Mouse (Mus musculus) liver, embryonic 15.5 days (tissue): ENCODE measurements at regions not wholly inside any gene's neighbourhood (a gene's known extent, or its start where the extent isn't known, plus 50 kb on each side); places are given as distances from the start of the nearest gene placed in this dataset.

Experiments used
- ATAC-seq: fragments of 200-750 bp; cut with Nextera tagmentation; 2 replicates; pipeline ENCODE4 v1.8.0; 2017; ENCODE audit warnings: moderate number of reproducible peaks, mild to moderate bottlenecking, moderate library complexity; ENCODE audit not compliant: insufficient read depth
- H3K27ac ChIP-seq: fragments of 300-500 bp; sonication (generic); replicated peaks from 2 replicates; pipeline ENCODE4 v1.5.1; 2015; ENCODE audit warnings: mild to moderate bottlenecking, inconsistent platforms
- H3K27me3 ChIP-seq: fragments of 300-500 bp; sonication (generic); 2 replicates; pipeline ENCODE4 v1.6.1; 2015; ENCODE audit warnings: mild to moderate bottlenecking, inconsistent platforms
- H3K36me3 ChIP-seq: fragments of 300-500 bp; sonication (generic); replicated peaks from 2 replicates; pipeline ENCODE4 v1.6.1; 2015; ENCODE audit warnings: moderate library complexity, mild to moderate bottlenecking, inconsistent platforms
- H3K4me1 ChIP-seq: fragments of 300-500 bp; sonication (generic); replicated peaks from 2 replicates; pipeline ENCODE4 v1.6.1; 2015; ENCODE audit warnings: inconsistent platforms
- H3K4me2 ChIP-seq: fragments of 300-500 bp; sonication (generic); 2 replicates; pipeline ENCODE4 v1.6.1; 2015; ENCODE audit warnings: moderate library complexity, mild to moderate bottlenecking, inconsistent platforms
- H3K4me3 ChIP-seq: fragments of 300-500 bp; sonication (generic); replicated peaks from 2 replicates; pipeline ENCODE4 v1.5.1; 2015; ENCODE audit warnings: mild to moderate bottlenecking, inconsistent platforms
- H3K9ac ChIP-seq: fragments of 300-500 bp; sonication (generic); 2 replicates; pipeline ENCODE4 v1.6.1; 2015; ENCODE audit warnings: moderate library complexity, mild to moderate bottlenecking, inconsistent platforms
- H3K9me3 ChIP-seq: fragments of 300-500 bp; sonication (generic); replicated peaks from 2 replicates; pipeline ENCODE4 v1.6.1; 2016; ENCODE audit warnings: inconsistent platforms
- WGBS: fragments of 180-500 bp; shearing (Covaris S2); methylation state at CpG from one replicate; pipeline ENCODE4 v1.1.7; 2015; ENCODE audit warnings: mixed read lengths; ENCODE audit not compliant: insufficient replicate concordance; 5-methylcytosine and 5-hydroxymethylcytosine counted together

GRCm38 (mm10) chr1:90382941-90383470 is 179.2 kb downstream of the Ackr3 start:
- Histone ChIP-seq H3K36me3 (no peaks in the 10 kb centered on the region), H3K27ac (no peak overlapping the region), H3K27me3 (no peaks in the 10 kb centered on the region), H3K9me3 (no peaks in the 10 kb centered on the region), H3K4me2 (no peak overlapping the region), H3K4me1 (no peaks in the 10 kb centered on the region), H3K9ac (no peak overlapping the region), H3K4me3 (no peak overlapping the region)
- no peak for ATAC-seq
- 67% methylated on average over 11 of the region's 11 CpGs for WGBS

- ATAC-seq = no peak
- no peaks in the 10 kb centered on the region for H3K27me3 ChIP-seq
- no peak overlapping the region for H3K27ac ChIP-seq
- no peaks in the 10 kb centered on the region for H3K36me3 ChIP-seq
- H3K4me1 ChIP-seq = no peaks in the 10 kb centered on the region
- no peak overlapping the region for H3K4me3 ChIP-seq
- 22% methylated on average over 4 of the region's 4 CpGs for WGBS
- H3K9me3 ChIP-seq = no peaks in the 10 kb centered on the region
- no peak overlapping the region for H3K4me2 ChIP-seq
- no peak overlapping the region for H3K9ac ChIP-seq
Observed at GRCm38 (mm10) chr1:90385024-90385423, 181.2 kb downstream of the Ackr3 start.

- WGBS = 61% methylated on average over 7 of the region's 7 CpGs
- H3K4me2 ChIP-seq = no peak overlapping the region
- no peaks in the 10 kb centered on the region for H3K4me1 ChIP-seq
- H3K36me3 ChIP-seq = no peaks in the 10 kb centered on the region
- no peak for ATAC-seq
- no peaks in the 10 kb centered on the region for H3K9me3 ChIP-seq
- no peaks in the 10 kb centered on the region for H3K27me3 ChIP-seq
- no peak overlapping the region for H3K27ac ChIP-seq
- H3K4me3 ChIP-seq = no peak overlapping the region
- H3K9ac ChIP-seq = no peak overlapping the region
Observed at GRCm38 (mm10) chr1:90386792-90387191, 183.0 kb downstream of the Ackr3 start.

- no peaks in the 10 kb centered on the region for H3K9me3 ChIP-seq
- H3K27ac ChIP-seq = no peak overlapping the region
- no peak for ATAC-seq
- no peaks in the 10 kb centered on the region for H3K4me1 ChIP-seq
- 64% methylated on average over 7 of the region's 7 CpGs for WGBS
- H3K27me3 ChIP-seq = no peaks in the 10 kb centered on the region
- no peak overlapping the region for H3K4me2 ChIP-seq
- H3K9ac ChIP-seq = no peak overlapping the region
- H3K36me3 ChIP-seq = no peaks in the 10 kb centered on the region
- H3K4me3 ChIP-seq = no peak overlapping the region
Observed at GRCm38 (mm10) chr1:90390422-90390821, 186.6 kb downstream of the Ackr3 start.

GRCm38 (mm10) chr1:90393861-90394260 is 190.1 kb downstream of the Ackr3 start:
- H3K9me3 ChIP-seq = no peaks in the 10 kb centered on the region
- H3K27me3 ChIP-seq = no peaks in the 10 kb centered on the region
- H3K4me3 ChIP-seq = no peak overlapping the region
- H3K27ac ChIP-seq = no peak overlapping the region
- no peaks in the 10 kb centered on the region for H3K36me3 ChIP-seq
- no peak overlapping the region for H3K4me2 ChIP-seq
- 56% methylated on average over 5 of the region's 5 CpGs for WGBS
- H3K4me1 ChIP-seq = no peaks in the 10 kb centered on the region
- no peak for ATAC-seq
- no peak overlapping the region for H3K9ac ChIP-seq

GRCm38 (mm10) chr1:90395331-90396016 is 191.7 kb downstream of the Ackr3 start:
- H3K27ac ChIP-seq = no peak overlapping the region
- no peak overlapping the region for H3K4me3 ChIP-seq
- no peaks in the 10 kb centered on the region for H3K4me1 ChIP-seq
- no peak for ATAC-seq
- H3K9ac ChIP-seq = no peak overlapping the region
- 52% methylated on average over 5 of the region's 5 CpGs for WGBS
- no peaks in the 10 kb centered on the region for H3K9me3 ChIP-seq
- H3K27me3 ChIP-seq = no peaks in the 10 kb centered on the region
- no peaks in the 10 kb centered on the region for H3K36me3 ChIP-seq
- H3K4me2 ChIP-seq = no peak overlapping the region

- WGBS = 71% methylated on average over 1 of the region's 1 CpGs
- no peaks in the 10 kb centered on the region for H3K9me3 ChIP-seq
- no peaks in the 10 kb centered on the region for H3K27me3 ChIP-seq
- H3K4me2 ChIP-seq = no peak overlapping the region
- no peaks in the 10 kb centered on the region for H3K4me1 ChIP-seq
- no peaks in the 10 kb centered on the region for H3K36me3 ChIP-seq
- no peak overlapping the region for H3K27ac ChIP-seq
- no peak for ATAC-seq
- H3K9ac ChIP-seq = no peak overlapping the region
- no peak overlapping the region for H3K4me3 ChIP-seq
Observed at GRCm38 (mm10) chr1:90396660-90397059, 192.9 kb downstream of the Ackr3 start.

- WGBS = 67% methylated on average over 5 of the region's 5 CpGs
- no peak for ATAC-seq
- no peak overlapping the region for H3K27ac ChIP-seq
Observed at GRCm38 (mm10) chr1:90397355-90397754, 193.6 kb downstream of the Ackr3 start.

GRCm38 (mm10) chr1:90398396-90398975 is 194.7 kb downstream of the Ackr3 start:
- Histone ChIP-seq H3K27me3 (no peaks in the 10 kb centered on the region), H3K9me3 (no peaks in the 10 kb centered on the region), H3K27ac (no peak overlapping the region), H3K4me1 (no peaks in the 10 kb centered on the region), H3K4me3 (no peak overlapping the region), H3K9ac (no peak overlapping the region), H3K36me3 (no peaks in the 10 kb centered on the region), H3K4me2 (no peak overlapping the region)
- 73% methylated on average over 15 of the region's 15 CpGs for WGBS
- no peak for ATAC-seq

More at GRCm38 (mm10) chr1:90397355-90397754, 193.6 kb downstream of the Ackr3 start:
- Histone ChIP-seq H3K27me3 (no peaks in the 10 kb centered on the region), H3K4me3 (no peak overlapping the region), H3K4me1 (no peaks in the 10 kb centered on the region), H3K9me3 (no peaks in the 10 kb centered on the region), H3K9ac (no peak overlapping the region), H3K36me3 (no peaks in the 10 kb centered on the region), H3K4me2 (no peak overlapping the region)

GRCm38 (mm10) chr1:90403057-90403456 is 199.3 kb downstream of the Ackr3 start:
- Histone ChIP-seq H3K27me3 (no peaks in the 10 kb centered on the region), H3K9me3 (no peaks in the 10 kb centered on the region), H3K27ac (no peak overlapping the region), H3K4me1 (no peaks in the 10 kb centered on the region), H3K36me3 (no peaks in the 10 kb centered on the region), H3K9ac (no peak overlapping the region), H3K4me2 (no peak overlapping the region), H3K4me3 (no peak overlapping the region)
- 66% methylated on average over 6 of the region's 6 CpGs for WGBS
- no peak for ATAC-seq

GRCm38 (mm10) chr1:90404717-90405487 is 197.9 kb upstream of the Cops8 start:
- Histone ChIP-seq H3K9ac (no peak overlapping the region), H3K4me3 (no peak overlapping the region), H3K27ac (no peak overlapping the region), H3K27me3 (no peaks in the 10 kb centered on the region), H3K36me3 (no peaks in the 10 kb centered on the region), H3K4me1 (no peaks in the 10 kb centered on the region), H3K4me2 (no peak overlapping the region), H3K9me3 (no peaks in the 10 kb centered on the region)
- ATAC-seq = no peak
- 51% methylated on average over 6 of the region's 6 CpGs for WGBS
